Mouse (Mus musculus): Measurements from ENCODE around the gene Mfsd6l.
A peak's percentile ranks its signal among the peaks of the same experiment; 100 is the strongest.

Gene Mfsd6l

DNA sequence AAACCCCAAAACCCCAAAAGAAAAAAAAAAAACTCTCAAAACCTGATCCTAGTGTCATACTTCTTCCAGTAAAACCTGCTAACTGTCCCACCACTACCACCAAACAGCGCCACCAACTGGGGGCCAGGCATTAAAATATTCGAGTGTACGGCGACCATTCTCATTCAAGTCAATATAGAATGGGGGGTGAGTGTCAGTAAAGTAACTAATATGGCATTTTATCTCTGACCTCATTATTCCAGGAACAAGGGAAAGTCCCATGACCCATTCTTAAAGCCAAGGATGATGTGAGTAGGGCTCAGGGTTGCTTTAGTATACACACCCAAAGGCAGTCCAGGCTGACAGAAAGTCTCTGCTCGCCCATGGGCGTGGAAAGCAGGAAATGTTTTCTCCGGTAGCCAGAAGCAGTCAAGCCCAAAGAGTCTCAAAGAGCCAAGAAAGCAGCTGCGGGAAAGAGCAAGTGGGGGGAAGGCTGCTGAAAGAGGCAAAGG lies 2.0 kb upstream of the Mfsd6l start:
- no peak for DNase-seq (ENCODE audit: low spot score in 2 of 2)

DNA sequence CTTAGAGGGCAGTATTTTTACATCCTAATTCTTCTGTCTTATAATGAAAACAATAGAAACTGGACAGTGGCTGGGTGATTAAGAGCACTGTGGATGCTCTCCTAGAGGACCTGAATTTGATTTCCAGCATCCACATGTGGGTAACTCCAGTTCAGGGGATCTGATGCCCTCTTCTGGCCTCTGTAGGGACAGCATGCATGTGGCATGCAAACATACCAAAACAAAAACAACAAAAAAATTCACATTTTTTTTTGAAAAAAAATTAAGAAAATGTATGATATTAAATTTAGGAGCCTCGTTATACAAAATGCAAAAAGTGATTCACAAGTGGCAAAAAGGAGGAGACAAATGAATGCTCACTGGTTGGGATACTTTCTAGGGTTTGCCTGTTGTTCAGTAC lies 3.6 kb downstream of the Mfsd6l start:
- no peak for DNase-seq (ENCODE audit: low spot score in 2 of 2)

DNA sequence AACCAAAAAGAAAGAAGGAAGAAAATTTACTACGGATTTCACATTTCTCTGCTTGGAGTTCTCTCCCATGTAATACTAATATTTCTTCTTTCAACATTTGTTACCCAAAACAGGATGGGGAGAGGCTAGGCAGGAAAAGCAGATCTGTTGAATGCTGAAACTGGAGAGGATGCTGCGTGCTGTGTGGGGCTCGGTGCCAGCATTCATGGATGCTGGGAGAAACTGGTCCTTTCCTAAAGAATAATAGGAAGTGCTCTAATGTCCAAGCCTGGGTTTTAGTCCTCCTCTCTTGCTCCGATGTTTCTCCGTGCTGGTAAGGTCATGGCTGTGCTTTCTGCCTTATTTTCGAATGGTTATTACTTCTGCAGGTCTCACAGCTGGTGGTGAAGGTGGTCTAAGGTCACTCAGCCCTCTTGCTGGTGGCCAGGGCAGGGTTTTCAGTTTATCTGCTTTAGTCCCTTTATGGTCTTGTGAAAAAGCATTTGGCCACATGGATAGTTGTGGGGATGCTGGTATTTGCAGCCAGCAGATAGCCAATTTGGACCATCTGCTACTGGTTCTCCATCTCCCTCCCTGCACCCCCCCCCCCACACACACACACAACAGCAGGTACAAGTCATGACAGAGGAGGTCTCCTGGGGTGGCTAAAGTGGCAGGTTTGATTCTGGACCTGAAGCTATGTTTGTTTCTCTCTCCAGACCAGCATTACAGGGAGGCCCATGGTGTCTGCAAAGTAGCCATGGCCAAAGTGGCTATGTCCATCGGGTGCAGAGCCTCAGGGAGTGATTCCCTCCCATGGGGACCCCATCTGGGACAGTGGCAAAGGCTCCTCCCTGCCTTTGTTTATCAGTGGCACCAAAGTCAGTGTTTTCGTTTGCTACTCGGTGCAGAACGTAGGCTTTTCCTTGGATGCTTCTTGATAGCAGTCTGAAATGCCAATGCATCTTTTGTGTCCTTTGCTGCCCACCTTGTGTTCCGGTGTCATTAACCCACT lies 6.3 kb downstream of the Mfsd6l start:
- no peak for DNase-seq (ENCODE audit: low spot score in 2 of 2)

DNA sequence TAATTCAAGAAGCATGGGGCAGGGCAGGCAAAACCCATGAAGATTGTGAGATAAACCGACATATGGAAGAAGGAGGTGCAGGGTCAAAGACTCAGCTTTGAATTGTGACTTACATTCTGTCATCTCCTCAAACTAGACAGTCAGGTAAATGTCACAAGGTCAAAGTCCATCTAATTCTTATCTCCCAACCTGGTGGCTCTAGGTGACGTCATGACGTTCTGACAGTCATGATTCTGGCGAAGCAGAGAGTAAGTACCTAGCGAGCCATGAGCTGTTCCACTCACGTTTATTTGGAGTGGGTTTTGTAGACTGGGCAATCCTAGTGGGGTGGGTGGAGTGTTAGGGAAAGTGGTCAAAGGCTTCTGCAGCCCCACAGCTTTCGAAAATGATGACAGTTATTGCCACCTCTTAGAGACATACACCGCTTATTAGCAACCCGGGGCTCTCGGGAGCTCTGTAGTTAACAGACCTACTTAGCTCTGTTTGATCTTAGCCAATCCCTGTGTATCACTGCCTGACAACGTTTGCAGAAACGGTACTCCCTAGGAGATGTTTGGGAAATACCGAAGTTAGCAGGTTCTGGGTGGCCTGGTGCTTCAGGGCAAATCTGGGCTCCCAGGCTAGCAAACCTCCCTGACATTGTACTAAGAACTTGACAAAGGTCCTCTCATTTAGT lies 8.5 kb downstream of the Mfsd6l start:
- DNase-seq (ENCODE audit: low spot score in 2 of 2): no peak

DNA sequence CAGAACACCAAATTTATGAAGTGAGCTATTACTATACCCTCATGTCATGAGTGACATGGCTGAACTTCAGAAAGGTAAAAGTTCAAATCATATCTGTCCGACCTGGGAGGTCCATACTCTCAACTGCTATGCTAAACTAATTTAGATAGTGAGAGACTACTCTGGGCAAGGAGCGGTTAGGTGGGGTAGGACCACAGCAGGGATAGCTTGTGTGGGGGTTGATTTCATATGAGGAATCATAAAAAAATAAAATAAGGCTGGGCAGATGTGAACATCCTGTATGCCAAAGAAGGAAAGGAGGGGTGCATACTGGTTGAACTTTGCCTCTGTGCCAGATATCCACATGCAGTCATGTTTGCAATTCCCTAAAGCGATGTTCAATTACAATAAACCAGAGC lies 9.0 kb downstream of the Mfsd6l start:
- no peak for DNase-seq (ENCODE audit: low spot score in 2 of 2)

DNA sequence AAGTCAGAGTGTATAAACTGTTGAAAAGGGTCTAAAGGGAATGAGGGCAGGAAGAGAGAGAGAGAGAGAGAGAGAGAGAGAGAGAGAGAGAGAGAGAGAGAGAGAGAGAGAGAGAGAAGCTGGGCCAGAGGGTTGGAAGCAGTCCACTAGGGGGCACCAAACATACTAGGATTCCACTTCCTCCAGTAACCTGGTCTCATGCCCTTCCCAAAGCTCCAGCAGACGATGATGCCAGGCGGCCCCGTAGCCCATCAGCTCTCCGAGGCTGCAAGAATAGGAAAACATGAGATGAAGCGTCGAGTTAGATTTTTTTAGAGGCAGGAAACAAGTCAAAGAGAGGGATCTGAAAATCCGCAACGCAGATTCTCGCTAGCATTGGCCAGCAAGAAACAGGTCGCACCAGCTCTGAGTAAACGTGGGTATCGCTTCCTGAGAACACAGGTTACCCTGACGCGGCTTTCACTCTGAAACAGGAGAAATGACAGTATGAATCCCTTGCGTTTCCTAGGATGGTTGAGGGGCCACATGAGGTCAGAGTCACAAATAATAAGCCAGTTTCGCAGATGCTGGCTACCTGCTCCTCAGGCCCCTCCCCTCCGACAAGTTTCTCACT lies 10.6 kb downstream of the Mfsd6l start:
- DNase-seq (ENCODE audit: low spot score in 2 of 2): peak; percentile 72 to 73

DNA sequence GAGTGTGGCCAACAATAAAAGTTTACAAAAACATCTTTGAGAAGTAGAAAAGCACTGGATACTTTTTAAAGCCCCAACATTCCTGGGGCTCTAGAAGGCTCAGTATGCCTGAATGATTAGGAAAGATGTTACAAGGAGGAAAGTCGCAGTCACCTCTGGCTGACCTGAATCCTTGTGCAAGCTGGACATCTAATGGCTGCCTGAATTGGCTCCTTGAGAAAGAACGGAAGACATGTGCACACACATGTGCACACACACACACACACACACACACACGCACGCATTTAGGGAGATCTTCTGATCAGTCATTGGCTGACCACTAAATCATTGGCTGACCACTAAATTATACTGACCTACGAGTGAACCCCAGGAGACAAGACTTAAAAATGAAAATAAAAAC lies 14.9 kb downstream of the Mfsd6l start:
- no peak for DNase-seq (ENCODE audit: low spot score in 2 of 2)

DNA sequence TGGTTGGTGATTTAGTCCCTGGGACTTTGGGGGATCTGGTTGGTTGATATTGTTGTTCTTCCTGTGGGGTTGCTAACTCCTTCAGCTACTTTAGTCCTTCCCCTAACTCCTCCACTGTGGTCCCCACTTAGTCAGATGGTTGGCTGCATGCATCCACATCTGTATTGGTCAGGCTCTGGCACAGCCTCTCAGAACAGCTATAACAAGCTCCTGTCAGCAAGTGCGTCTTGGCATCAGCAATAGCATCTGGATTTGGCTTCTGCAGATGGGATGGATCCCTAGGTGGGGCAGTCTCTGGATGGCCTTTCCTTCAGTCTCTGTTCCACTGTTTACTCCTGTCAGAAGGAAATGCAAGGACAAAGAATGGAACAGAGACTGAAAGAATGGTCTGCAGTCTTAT lies 21.1 kb downstream of the Mfsd6l start:
- DNase-seq (ENCODE audit: low spot score in 2 of 2): no peak

DNA sequence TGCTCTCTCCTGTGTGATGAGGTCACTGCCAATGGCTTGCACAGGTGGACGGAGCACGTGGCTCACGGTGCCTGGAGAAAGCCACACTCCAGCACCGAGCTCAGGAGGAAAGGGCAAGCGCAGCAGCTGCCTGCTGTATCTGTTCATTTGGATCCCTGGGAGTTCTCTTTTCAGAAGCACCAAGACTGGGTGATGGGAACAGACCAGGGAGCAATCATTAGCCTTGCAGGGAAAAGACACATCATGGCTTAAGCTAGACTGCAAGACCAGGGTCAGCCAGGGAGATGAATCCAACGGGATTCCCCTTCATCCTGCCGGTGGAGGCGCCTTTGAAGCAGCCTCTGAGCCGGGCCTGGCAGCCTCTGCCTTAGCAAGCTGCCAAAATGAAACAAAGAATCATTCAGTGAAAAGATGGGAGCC lies 23.5 kb downstream of the Mfsd6l start:
- peak; percentile 26 to 33 for DNase-seq (ENCODE audit: low spot score in 2 of 2)

DNA sequence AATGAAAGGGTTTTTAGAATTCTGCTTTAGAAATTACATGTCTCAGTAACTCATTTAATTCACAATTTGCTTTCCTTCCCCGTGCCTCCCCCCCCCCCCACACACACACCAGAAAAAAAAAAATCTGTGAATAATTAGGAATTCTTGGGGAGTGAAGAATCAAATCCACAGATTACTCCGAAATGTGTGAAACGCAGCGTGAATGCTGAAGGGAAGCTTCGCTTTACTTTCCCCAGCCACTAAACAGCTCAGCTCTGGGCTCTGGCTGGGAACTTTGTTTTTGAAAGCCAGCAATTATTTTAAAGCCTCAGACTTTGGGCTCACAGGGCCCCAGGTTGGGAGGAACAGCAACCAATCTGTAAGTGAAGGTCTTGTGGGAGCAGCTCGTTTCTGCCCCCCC lies 24.6 kb downstream of the Mfsd6l start:
- DNase-seq (ENCODE audit: low spot score in 2 of 2): no peak

DNA sequence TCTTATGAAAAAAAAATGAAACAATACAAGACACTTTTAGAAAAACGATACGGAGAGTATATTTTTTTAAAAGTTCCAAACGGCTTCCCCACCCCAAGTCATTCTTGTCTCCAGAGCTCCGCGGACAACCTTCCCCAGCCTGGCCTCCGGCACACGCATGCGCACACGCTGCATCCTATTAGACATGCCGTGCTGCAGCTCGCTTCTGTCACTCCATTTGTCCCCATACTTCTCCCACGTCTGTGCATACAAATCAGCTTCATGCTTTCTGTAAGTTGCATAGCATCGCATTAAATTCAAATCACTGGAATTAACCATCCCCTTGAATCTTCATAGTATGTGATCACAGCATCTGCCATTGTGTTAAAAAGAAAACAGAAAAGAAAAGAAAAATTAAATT lies 27.2 kb downstream of the Mfsd6l start:
- peak; percentile 25 to 62 for DNase-seq (ENCODE audit: low spot score in 2 of 2)

DNA sequence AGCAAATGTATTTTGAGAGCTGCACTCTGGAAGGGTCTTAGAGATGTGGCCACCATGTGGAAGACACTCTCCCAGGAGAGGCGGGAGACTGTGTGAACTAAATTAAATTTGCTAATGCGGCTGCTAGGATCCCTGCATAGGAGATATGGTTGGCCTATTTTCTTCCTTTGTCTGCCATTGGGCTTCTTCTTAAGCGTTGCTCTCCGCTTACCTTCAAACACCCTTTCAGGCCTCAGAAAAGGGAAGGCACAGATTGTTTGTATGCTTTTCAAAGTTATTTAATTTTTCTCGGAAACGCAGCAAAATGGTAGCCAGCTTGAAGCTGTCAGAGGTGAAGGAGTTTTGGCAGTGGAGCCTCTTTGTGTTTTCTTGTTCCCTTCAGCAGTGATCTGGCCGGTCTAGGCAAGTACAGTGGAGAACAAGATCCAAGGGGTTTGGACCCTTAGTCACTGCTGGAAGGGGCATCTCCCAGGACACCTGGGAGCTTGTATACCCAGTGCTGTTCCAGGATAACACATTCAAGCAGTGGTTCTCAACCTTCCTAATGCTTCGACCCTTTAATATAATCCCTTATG lies 28.0 kb downstream of the Mfsd6l start:
- no peak for DNase-seq (ENCODE audit: low spot score in 2 of 2)

DNA sequence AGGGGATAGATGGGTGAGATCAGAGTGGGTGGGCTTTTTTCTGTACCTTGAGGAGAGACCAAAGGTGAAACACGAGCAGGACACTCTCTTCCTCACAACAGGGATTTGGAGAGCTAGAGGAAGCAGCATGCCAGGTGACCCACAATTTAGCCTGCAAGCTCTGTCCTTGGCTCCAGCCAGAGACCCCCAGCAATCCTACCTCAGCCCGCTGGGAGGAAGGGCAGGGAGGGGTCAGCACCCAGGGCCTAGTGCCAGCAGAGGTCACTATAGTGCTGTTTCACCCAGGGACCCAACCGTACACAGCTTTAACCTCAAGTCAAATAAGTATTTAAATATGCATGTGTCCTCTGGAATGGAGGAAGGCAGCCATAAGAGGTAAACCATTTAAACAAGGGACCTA lies 29.9 kb downstream of the Mfsd6l start:
- no peak for DNase-seq (ENCODE audit: low spot score in 2 of 2)

DNA sequence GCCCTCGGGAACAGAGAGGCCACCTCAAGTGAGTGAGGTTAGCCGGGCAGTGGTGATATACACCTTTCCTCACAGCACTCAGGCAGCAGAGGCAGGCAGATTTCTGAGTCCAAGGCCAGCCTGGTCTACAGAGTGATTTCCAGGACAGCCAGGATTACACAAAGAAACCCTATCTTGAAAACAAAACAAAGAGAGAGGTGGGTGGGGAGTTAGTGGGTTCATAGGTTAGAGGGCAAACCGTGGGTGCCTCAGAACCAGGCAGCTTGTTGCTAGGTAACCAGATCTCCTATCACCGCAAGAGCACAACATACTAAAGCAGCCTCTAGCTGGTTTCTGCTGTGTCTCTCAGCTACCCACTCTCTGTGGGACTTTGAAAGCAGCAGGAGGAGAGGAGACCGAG lies 30.7 kb downstream of the Mfsd6l start, which contains the start of gene Ccdc42:
Ccdc42 (plus strand) TSS at position 301 of the 400 bp plus-strand sequence.
- no peak for DNase-seq (ENCODE audit: low spot score in 2 of 2)

DNA sequence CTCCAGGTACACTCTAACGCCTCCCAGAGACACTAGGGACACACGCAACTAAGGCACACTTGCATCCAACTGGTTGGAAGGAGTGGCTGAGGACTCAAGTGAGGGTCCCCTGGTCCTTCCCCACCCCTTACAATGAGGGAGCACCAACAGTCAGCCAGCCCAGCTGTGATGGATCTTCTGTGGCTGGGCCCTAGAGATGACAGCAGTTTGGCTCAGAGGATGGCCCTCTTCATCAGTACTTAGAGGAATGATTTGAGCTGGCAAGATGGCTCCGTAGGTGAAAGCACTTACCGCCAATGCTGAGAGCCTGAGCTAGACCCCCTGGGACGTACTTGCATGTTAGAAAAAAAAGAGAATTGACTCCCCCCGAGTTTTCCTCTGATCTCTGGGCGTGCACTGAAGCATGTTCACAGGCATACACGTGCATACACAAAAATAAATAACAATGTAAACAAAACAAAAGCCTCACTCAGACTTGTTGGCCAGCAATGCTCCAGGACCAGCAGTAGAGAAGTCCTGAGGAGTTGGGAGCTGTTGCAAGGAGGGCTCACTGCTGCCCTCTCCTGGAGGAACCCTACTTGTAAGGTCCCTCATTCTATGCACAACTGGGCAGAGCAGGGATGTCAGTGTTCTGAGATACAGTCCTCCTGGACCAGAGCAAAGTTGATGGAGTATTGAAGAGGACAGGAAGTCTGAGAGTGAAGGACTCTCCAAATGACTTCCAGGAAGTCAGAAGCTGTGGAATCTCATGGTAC lies 33.2 kb downstream of the Mfsd6l start:
- DNase-seq (ENCODE audit: low spot score in 2 of 2): peak; percentile 63 to 69

DNA sequence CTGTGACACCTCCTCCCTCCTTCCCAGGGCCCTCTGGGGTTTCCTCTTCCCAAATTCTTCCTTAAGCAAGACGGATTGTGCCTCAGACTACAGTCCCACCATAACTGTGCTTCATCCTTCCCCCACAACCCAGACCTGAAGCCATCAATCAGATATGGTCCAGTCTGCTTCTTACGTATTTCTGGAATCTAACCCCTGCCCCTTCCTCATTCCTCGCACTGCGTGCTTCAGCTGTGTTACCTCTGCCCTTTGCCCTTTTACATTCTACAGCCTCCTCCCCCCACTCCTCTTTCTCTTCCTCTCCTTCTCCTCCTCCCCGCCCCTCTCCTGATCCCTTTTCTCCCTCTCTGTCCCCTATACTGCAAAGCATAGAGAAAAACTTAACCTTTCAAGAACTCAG lies 35.7 kb downstream of the Mfsd6l start:
- DNase-seq (ENCODE audit: low spot score in 2 of 2): no peak

DNA sequence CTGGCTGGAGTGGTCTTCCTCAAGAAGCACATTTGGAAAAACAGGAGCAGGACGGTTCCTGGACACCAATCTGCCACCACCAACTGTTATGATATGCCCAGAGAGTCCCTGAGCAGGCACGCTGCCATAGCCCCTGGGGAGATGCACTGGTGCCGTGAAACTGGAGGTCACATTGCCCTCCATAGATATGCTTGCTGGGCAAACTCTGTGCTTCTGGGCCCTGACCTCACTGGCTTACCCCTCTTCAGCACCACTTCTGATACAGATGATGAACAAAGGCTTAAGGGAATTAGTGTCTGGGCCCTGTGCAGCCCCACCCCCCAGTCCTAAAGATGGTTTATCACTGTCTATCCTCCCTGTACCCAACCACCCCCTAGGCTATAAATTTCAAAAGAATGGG lies 37.3 kb downstream of the Mfsd6l start:
- no peak for DNase-seq (ENCODE audit: low spot score in 2 of 2)

DNA sequence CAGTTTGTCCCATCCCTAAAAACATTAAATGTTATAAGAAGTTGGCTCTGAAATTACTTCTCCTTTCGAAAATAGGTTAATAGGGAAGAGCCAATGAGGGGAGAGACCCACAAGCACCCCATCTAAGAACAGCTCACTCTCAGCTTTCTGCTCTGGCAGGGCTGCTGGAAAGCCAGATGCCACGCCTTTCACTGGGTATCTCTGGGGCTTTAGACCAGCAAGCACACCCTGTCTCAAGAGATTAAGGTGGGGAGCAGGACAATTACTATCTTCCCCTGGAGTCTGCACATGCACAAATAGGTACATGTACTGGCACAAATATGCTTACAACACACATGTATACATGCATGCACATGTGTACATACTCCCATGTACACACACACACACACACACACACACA lies 41.9 kb downstream of the Mfsd6l start:
- no peak for DNase-seq (ENCODE audit: low spot score in 2 of 2)

DNA sequence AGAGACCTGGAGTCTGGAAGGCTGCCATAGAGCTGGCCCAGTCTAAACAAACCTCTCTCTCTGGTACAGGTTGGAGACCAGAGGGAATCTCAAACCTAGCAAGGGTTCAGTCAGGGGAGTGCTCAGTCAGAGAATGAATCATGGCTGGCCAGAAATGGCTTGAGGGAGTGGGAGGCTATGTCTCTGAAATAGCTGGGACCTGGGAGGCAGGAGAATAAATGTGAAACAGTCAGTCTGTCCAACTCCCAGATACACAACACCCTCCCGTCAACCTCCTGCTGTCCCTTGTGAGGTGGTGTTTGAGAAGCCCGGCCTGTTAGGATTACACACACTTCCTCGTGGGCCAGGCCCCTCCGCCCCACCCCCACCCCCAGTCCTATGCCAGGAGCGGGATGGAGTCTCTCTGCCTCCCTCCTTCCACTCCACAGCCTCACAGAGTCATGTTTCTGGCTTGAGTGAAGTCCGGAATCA lies 44.6 kb downstream of the Mfsd6l start:
- DNase-seq (ENCODE audit: low spot score in 2 of 2): peak; percentile 11 to 12

DNA sequence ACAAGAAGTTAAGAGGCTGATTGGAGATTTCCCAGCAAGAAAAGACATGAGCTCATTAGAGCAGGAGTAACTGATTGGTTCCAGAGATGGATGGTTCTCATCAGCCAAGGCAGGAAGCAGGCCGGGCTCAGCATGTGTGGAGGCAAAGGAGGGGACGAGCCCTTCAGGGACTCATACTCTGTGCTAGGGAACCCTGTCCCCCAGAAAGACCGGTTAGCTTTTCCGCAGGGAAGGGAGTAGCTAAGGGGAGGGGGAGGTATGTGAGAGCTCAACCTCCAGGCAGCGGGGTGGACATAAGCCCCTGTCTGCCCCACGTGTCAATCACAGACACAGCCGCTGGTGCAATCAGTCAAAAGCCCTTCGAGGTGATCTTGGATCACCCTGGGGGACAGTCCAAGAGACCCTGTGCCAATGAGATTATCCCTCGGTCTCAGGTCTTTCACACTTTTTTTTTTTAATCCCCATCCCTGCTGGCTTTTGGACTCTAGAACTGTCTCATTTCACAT lies 45.6 kb downstream of the Mfsd6l start:
- no peak for DNase-seq (ENCODE audit: low spot score in 2 of 2)

Data from right cerebral cortex, postnatal 36 days (tissue).